Mouse (Mus musculus) CH12.LX (cell line): Measurements from ENCODE around the gene Eif3k. TPM values are rescaled to one million over a fixed set of nuclear protein-coding genes. Genes with fewer than 3 reads are reported as not detected.

Experiments used
- DNase-seq: peaks from one replicate; pipeline ENCODE4 v3.0.0-alpha.2; 2013; ENCODE audit errors: extremely low read depth
- H3K27ac ChIP-seq: 2 replicates; pipeline ENCODE4 v1.5.1; 2012; ENCODE audit warnings: low read depth, mild to moderate bottlenecking, control low read depth, moderate library complexity; ENCODE audit not compliant: insufficient read depth
- H3K27me3 ChIP-seq: replicated peaks from 2 replicates; pipeline ENCODE3; 2012; ENCODE audit warnings: inconsistent platforms
- H3K36me3 ChIP-seq, 2 experiments: replicated peaks in 1 of 2; 2 replicates each; pipeline versions ENCODE3 to v1.6.1; 2012; ENCODE audit warnings: inconsistent platforms in 1 of 2, low read length in 1 of 2, mild to moderate bottlenecking in 1 of 2, mixed read lengths in 1 of 2, moderate library complexity in 1 of 2; ENCODE audit not compliant: control insufficient read depth in 1 of 2, insufficient read depth in 1 of 2
- H3K4me1 ChIP-seq, 2 experiments: 2 replicates each; pipeline ENCODE4 v1.6.1; 2012; ENCODE audit warnings: inconsistent platforms in 1 of 2, moderate library complexity in 1 of 2; ENCODE audit not compliant: insufficient read depth in 2 of 2, control insufficient read depth in 1 of 2
- H3K4me2 ChIP-seq: 2 replicates; pipeline ENCODE4 v1.6.1; 2012; ENCODE audit warnings: low read depth, mild to moderate bottlenecking, control low read depth; ENCODE audit not compliant: poor library complexity, insufficient read depth, severe bottlenecking
- H3K4me3 ChIP-seq, 3 experiments: fragments of 150-350 bp in 1 of 3; sonication (generic) in 1 of 3; replicated peaks in 1 of 3; 2 replicates each; pipeline versions ENCODE3 to v1.5.1; 2011 to 2012; ENCODE audit warnings: low read depth in 2 of 3, low read length in 2 of 3, mild to moderate bottlenecking in 2 of 3, moderate library complexity in 2 of 3, control low read depth in 1 of 3, improper control_type of control experiment in 1 of 3, inconsistent platforms in 1 of 3, mixed read lengths in 1 of 3; ENCODE audit not compliant: poor library complexity in 1 of 3
- H3K79me2 ChIP-seq: replicated peaks from 2 replicates; pipeline ENCODE4 v1.6.1; 2012; ENCODE audit warnings: mild to moderate bottlenecking, moderate library complexity; ENCODE audit not compliant: control insufficient read depth, poor library complexity, insufficient read depth, severe bottlenecking; ENCODE audit errors: extremely low read depth
- H3K9ac ChIP-seq: 2 replicates; pipeline ENCODE4 v1.6.1; 2012; ENCODE audit warnings: low read depth, mild to moderate bottlenecking, control low read depth, moderate library complexity; ENCODE audit not compliant: insufficient read depth
- H3K9me3 ChIP-seq: replicated peaks from 2 replicates; pipeline ENCODE3; 2012; ENCODE audit warnings: low read length, inconsistent platforms, mixed read lengths
- BHLHE40 ChIP-seq: IDR thresholded peaks from 2 replicates; pipeline ENCODE4 v1.6.1; 2011; ENCODE audit warnings: mild to moderate bottlenecking, low read depth, low read length, improper control_type of control experiment
- CHD1 ChIP-seq: IDR thresholded peaks from 2 replicates; pipeline ENCODE4 v1.6.1; 2012; ENCODE audit warnings: low read depth, low read length, improper control_type of control experiment, inconsistent platforms
- CHD2 ChIP-seq: IDR thresholded peaks from 2 replicates; pipeline ENCODE4 v1.6.1; 2011; ENCODE audit warnings: low read length, improper control_type of control experiment
- CTCF ChIP-seq, 2 experiments: IDR thresholded peaks in 1 of 2; conservative IDR thresholded peaks in 1 of 2; 2 replicates each; pipeline ENCODE4 v1.5.1; 2011 to 2012; ENCODE audit warnings: low read depth in 2 of 2, low read length in 2 of 2, improper control_type of control experiment in 1 of 2, inconsistent platforms in 1 of 2, mild to moderate bottlenecking in 1 of 2, moderate library complexity in 1 of 2
- EP300 ChIP-seq: IDR thresholded peaks from 2 replicates; pipeline ENCODE4 v1.6.1; 2011; ENCODE audit warnings: low read length, improper control_type of control experiment
- ETS1 ChIP-seq: conservative IDR thresholded peaks from 2 replicates; pipeline ENCODE4 v1.6.1; 2012; ENCODE audit warnings: low read depth, mild to moderate bottlenecking, inconsistent platforms, low read length, improper control_type of control experiment, moderate library complexity
- HCFC1 ChIP-seq: IDR thresholded peaks from 2 replicates; pipeline ENCODE4 v1.6.1; 2012; ENCODE audit warnings: low read depth, mild to moderate bottlenecking, inconsistent platforms, low read length, improper control_type of control experiment
- IRF4 ChIP-seq: IDR thresholded peaks from 2 replicates; pipeline ENCODE4 v1.6.1; 2014; ENCODE audit warnings: low read depth, mild to moderate bottlenecking, inconsistent platforms, low read length, improper control_type of control experiment
- JUN ChIP-seq: IDR thresholded peaks from 2 replicates; pipeline ENCODE4 v1.6.1; 2011; ENCODE audit warnings: low read depth, mild to moderate bottlenecking, low read length, improper control_type of control experiment, moderate library complexity; ENCODE audit not compliant: insufficient read depth
- MAFK ChIP-seq: IDR thresholded peaks from 2 replicates; pipeline ENCODE4 v1.6.1; 2011; ENCODE audit warnings: low read length, improper control_type of control experiment; ENCODE audit not compliant: insufficient replicate concordance
- MAX ChIP-seq: IDR thresholded peaks from 2 replicates; pipeline ENCODE4 v1.6.1; 2011; ENCODE audit warnings: low read length, improper control_type of control experiment
- MAZ ChIP-seq: IDR thresholded peaks from 2 replicates; pipeline ENCODE4 v1.6.1; 2012; ENCODE audit warnings: low read depth, mild to moderate bottlenecking, inconsistent platforms, low read length, improper control_type of control experiment, moderate library complexity
- MEF2A ChIP-seq: IDR thresholded peaks from 2 replicates; pipeline ENCODE4 v1.6.1; 2014; ENCODE audit warnings: low read depth, mild to moderate bottlenecking, inconsistent platforms, low read length, improper control_type of control experiment, borderline replicate concordance
- MXI1 ChIP-seq: IDR thresholded peaks from 2 replicates; pipeline ENCODE4 v1.6.1; 2011; ENCODE audit warnings: mild to moderate bottlenecking, low read depth, low read length, improper control_type of control experiment
- MYC ChIP-seq: IDR thresholded peaks from 2 replicates; pipeline ENCODE4 v1.6.1; 2011; ENCODE audit warnings: low read depth, mild to moderate bottlenecking, improper control_type of control experiment, low read length
- NRF1 ChIP-seq: IDR thresholded peaks from 2 replicates; pipeline ENCODE4 v1.6.1; 2014; ENCODE audit warnings: low read depth, mild to moderate bottlenecking, inconsistent platforms, low read length, improper control_type of control experiment, moderate library complexity
- PAX5 ChIP-seq: IDR thresholded peaks from 2 replicates; pipeline ENCODE4 v1.6.1; 2012; ENCODE audit warnings: low read length, inconsistent platforms, mixed read lengths
- POLR2AphosphoS2 ChIP-seq: IDR thresholded peaks from 2 replicates; pipeline ENCODE4 v1.6.1; 2011; ENCODE audit warnings: low read depth, low read length, improper control_type of control experiment
- RAD21 ChIP-seq: IDR thresholded peaks from 2 replicates; pipeline ENCODE4 v1.6.1; 2011; ENCODE audit warnings: low read depth, mild to moderate bottlenecking, low read length, improper control_type of control experiment, moderate library complexity
- RCOR1 ChIP-seq: conservative IDR thresholded peaks from 2 replicates; pipeline ENCODE4 v1.6.1; 2012; ENCODE audit warnings: low read depth, mild to moderate bottlenecking, inconsistent platforms, low read length, improper control_type of control experiment
- SIN3A ChIP-seq: IDR thresholded peaks from 2 replicates; pipeline ENCODE4 v1.6.1; 2012; ENCODE audit warnings: low read length, improper control_type of control experiment, inconsistent platforms
- SMC3 ChIP-seq: IDR thresholded peaks from 2 replicates; pipeline ENCODE4 v1.6.1; 2011; ENCODE audit warnings: low read depth, low read length, improper control_type of control experiment
- TBP ChIP-seq: conservative IDR thresholded peaks from 2 replicates; pipeline ENCODE4 v1.6.1; 2011; ENCODE audit warnings: low read depth, low read length, improper control_type of control experiment
- TCF12 ChIP-seq: IDR thresholded peaks from 2 replicates; pipeline ENCODE4 v1.6.1; 2014; ENCODE audit warnings: low read depth, mild to moderate bottlenecking, inconsistent platforms, low read length, improper control_type of control experiment
- UBTF ChIP-seq: IDR thresholded peaks from 2 replicates; pipeline ENCODE4 v1.6.1; 2012; ENCODE audit warnings: low read depth, mild to moderate bottlenecking, inconsistent platforms, low read length, improper control_type of control experiment, moderate library complexity
- USF1 ChIP-seq: IDR thresholded peaks from 2 replicates; pipeline ENCODE4 v1.6.1; 2014; ENCODE audit warnings: low read depth, mild to moderate bottlenecking, inconsistent platforms, low read length, improper control_type of control experiment
- USF2 ChIP-seq: conservative IDR thresholded peaks from 2 replicates; pipeline ENCODE4 v1.6.1; 2011; ENCODE audit warnings: low read depth, low read length, improper control_type of control experiment
- ZC3H11A ChIP-seq: IDR thresholded peaks from 2 replicates; pipeline ENCODE4 v1.6.1; 2012; ENCODE audit warnings: low read depth, mild to moderate bottlenecking, inconsistent platforms, low read length, improper control_type of control experiment
- ZKSCAN1 ChIP-seq: IDR thresholded peaks from 2 replicates; pipeline ENCODE4 v1.6.1; 2012; ENCODE audit warnings: low read depth, inconsistent platforms, low read length, improper control_type of control experiment, borderline replicate concordance
- ZMIZ1 ChIP-seq: IDR thresholded peaks from 2 replicates; pipeline ENCODE4 v1.6.1; 2012; ENCODE audit warnings: low read depth, mild to moderate bottlenecking, inconsistent platforms, low read length, improper control_type of control experiment
- ZNF384 ChIP-seq: IDR thresholded peaks from 2 replicates; pipeline ENCODE4 v1.6.1; 2012; ENCODE audit warnings: low read depth, low read length, improper control_type of control experiment, inconsistent platforms
- dilution Hi-C: fragments of 300-500 bp; cut with MboI; formaldehyde crosslinking; loops from 2 replicates; pipeline ENCODE4 v1.14.3; 2020; ENCODE audit warnings: low sequenced_read_pairs; ENCODE audit not compliant: extremely low pct_unique_long_range_greater_than_20kb, extremely low pct_ligation_motif_present
- in situ Hi-C: fragments of 300-500 bp; cut with MboI; formaldehyde crosslinking; loops from 3 replicates; pipeline ENCODE4 v1.14.3; 2019; ENCODE audit warnings: low sequenced_read_pairs, low pct_ligation_motif_present, low pct_unique_long_range_greater_than_20kb, mixed read lengths
- polyA plus RNA-seq: library from polyadenylated mRNA; unstranded; fragments of >175 nt; gene quantifications from 2 replicates; pipeline ENCODE4 v1.2.1, GENCODE M21; 2012; ENCODE audit warnings: low read depth; ENCODE audit not compliant: insufficient read length
- total RNA-seq, 2 experiments: library from RNA; depleted of rRNA; stranded (reverse); fragments of 300-350 nt in 1 of 2; fragments of >200 nt in 1 of 2; gene quantifications; 2 replicates each; pipeline ENCODE4 v1.2.3; 2012 to 2014

Gene Eif3k
- total and polyA plus RNA-seq, 3 experiments = 513 to 658 (median 584) TPM

DNA sequence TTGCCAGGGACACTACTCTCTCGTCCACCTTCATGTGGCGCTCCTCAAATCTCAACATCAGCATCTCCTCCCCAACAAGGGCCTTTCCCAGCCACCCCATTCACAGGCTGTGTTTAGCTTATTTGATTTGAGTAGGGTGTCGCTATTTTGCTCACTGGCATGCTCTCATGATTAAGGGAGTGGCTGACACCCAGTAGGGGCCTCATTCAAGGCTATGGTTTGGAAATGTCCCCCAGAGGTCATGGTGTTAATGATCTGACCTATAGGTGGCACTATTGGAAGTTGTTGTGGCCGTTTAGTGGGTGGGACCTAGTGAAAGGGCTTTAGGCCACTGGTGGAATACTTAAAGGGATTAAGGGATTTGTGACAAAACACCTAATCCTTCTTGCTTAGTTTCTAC, 45.1 kb upstream of the Eif3k start:
- peak overlapping the region; percentile 18 for H3K9ac ChIP-seq
- peak; percentile 68 for DNase-seq
- no peaks in the 10 kb centered on the region for H3K79me2 ChIP-seq
- peak overlapping the region in 2 of 3 experiments; percentile 8 to 14 for H3K4me3 ChIP-seq
- TF ChIP-seq MXI1 (peak; percentile 14; the same call in 1 of the 2 replicates), CHD2 (no peak), ZKSCAN1 (peak; percentile 88), SIN3A (0 out of 2 replicates have a peak, but pooled peaks have one; percentile 16), IRF4 (peak; percentile 53), SMC3 (peak; percentile 30), CTCF (conservative IDR thresholded peaks at IDR 0.05 in 1 of 2, IDR thresholded peaks at IDR 0.05 in 1 of 2; ENCODE audit: low read depth in 2 of 2, low read length in 2 of 2) (peak in 1 of 2 experiments; percentile 62; a peak in 2 of 4 replicates), RAD21 (peak; percentile 12), MEF2A (0 out of 2 replicates have a peak, but pooled peaks have one; percentile 21), MYC (peak; percentile 23; the same call in 1 of the 2 replicates), EP300 (0 out of 2 replicates have a peak, but pooled peaks have one; percentile 25), MAZ (0 out of 2 replicates have a peak, but pooled peaks have one; percentile 9), BHLHE40 (peak; percentile 62), TBP (no peak), ETS1 (no peak; the same call in 1 of the 2 replicates)
- peak overlapping the region; percentile 97 for H3K27ac ChIP-seq
- H3K9me3 ChIP-seq = peaks cover 3% of the 10 kb centered on the region
- H3K4me2 ChIP-seq = peak overlapping the region; percentile 53
- peaks cover 0 to 10% of the 10 kb centered on the region in 2 experiments for H3K36me3 ChIP-seq
- no peaks in the 10 kb centered on the region for H3K27me3 ChIP-seq
- dilution Hi-C loops (no loop called here), in situ Hi-C loops (loop anchor here (25.0 kb wide), 1 partner anchor 240 kb away; the partner anchor contains the start of gene Rinl)
- H3K4me1 ChIP-seq = peaks cover 15 to 52% of the 10 kb centered on the region in 2 experiments

- no peaks in the 10 kb centered on the region for H3K79me2 ChIP-seq
- peak overlapping the region; percentile 97 for H3K27ac ChIP-seq
- DNase-seq = peak; percentile 80
- peaks cover 15 to 52% of the 10 kb centered on the region in 2 experiments for H3K4me1 ChIP-seq
- H3K27me3 ChIP-seq = no peaks in the 10 kb centered on the region
- peaks cover 3% of the 10 kb centered on the region for H3K9me3 ChIP-seq
- dilution Hi-C loops (no loop called here), in situ Hi-C loops (loop anchor here (25.0 kb wide), 1 partner anchor 239 kb away; the partner anchor contains the start of gene Rinl)
- H3K36me3 ChIP-seq = peaks cover 0 to 10% of the 10 kb centered on the region in 2 experiments
- peak overlapping the region; percentile 53 for H3K4me2 ChIP-seq
- peak overlapping the region; percentile 18 for H3K9ac ChIP-seq
- peak overlapping the region in 1 of 3 experiments; percentile 8 for H3K4me3 ChIP-seq
- TF ChIP-seq EP300 (peak; percentile 49; the same call in 1 of the 2 replicates), ZNF384 (no peak), USF1 (no peak), RAD21 (no peak), PAX5 (no peak), NRF1 (no peak; the same call in 1 of the 2 replicates), HCFC1 (no peak), POLR2AphosphoS2 (no peak), UBTF (no peak), ZC3H11A (no peak), MAX (no peak), MAFK (peak; percentile 35; the same call in 1 of the 2 replicates), JUN (no peak; the same call in 1 of the 2 replicates), RCOR1 (no peak; the same call in none of the 2 replicates), CTCF (conservative IDR thresholded peaks at IDR 0.05 in 1 of 2, IDR thresholded peaks at IDR 0.05 in 1 of 2; ENCODE audit: low read depth in 2 of 2, low read length in 2 of 2) (no peak), ZMIZ1 (no peak), MXI1 (no peak; the same call in 1 of the 2 replicates), CHD2 (no peak), USF2 (no peak), CHD1 (no peak), TBP (no peak), MYC (peak; percentile 11; the same call in 1 of the 2 replicates), ETS1 (peak; percentile 77), SMC3 (no peak), TCF12 (peak; percentile 33; the same call in 1 of the 2 replicates)
These were observed 44.5 kb upstream of the Eif3k start for GRCm38 (mm10) chr7:29026195-29026594.
